Mouse (Mus musculus) MEL-GATA-1-ER (cell line): ENCODE data around the gene Ube3b.

ENCODE experiments used
- DNase-seq: peaks from one replicate; pipeline ENCODE4 v3.0.0-alpha.2; 2012; ENCODE audit warnings: low read depth; ENCODE audit errors: extremely low read depth

Ube3b gene

GRCm38 (mm10) chr5:114380209-114381012 is at the start of gene Ube3b, which contains the start of gene Kctd10:
TSS of gene Ube3b (plus strand) at chr5:114380607.
TSS of gene Kctd10 (minus strand) at chr5:114380508.
- DNase-seq: peak; percentile 91

- no peak for DNase-seq
Observed at GRCm38 (mm10) chr5:114342996-114343395, 37.4 kb upstream of the Ube3b start.

- no peak for DNase-seq
Observed at GRCm38 (mm10) chr5:114343612-114344011, 36.8 kb upstream of the Ube3b start.

- DNase-seq: peak; percentile 26
Observed at GRCm38 (mm10) chr5:114345538-114345937, 34.9 kb upstream of the Ube3b start.

- no peak for DNase-seq
Observed at GRCm38 (mm10) chr5:114347005-114347404, 33.4 kb upstream of the Ube3b start.

GRCm38 (mm10) chr5:114351490-114351889 is 28.9 kb upstream of the Ube3b start:
- no peak for DNase-seq

- peak; percentile 44 for DNase-seq
Observed at GRCm38 (mm10) chr5:114356250-114356935, 24.0 kb upstream of the Ube3b start.

GRCm38 (mm10) chr5:114356936-114357751 is 23.3 kb upstream of the Ube3b start:
- DNase-seq: no peak

GRCm38 (mm10) chr5:114358833-114359232 is 21.6 kb upstream of the Ube3b start:
- no peak for DNase-seq

- DNase-seq: no peak
Observed at GRCm38 (mm10) chr5:114359586-114359985, 20.8 kb upstream of the Ube3b start.

- DNase-seq: no peak
Observed at GRCm38 (mm10) chr5:114360968-114361367, 19.4 kb upstream of the Ube3b start.

- DNase-seq: no peak
Observed at GRCm38 (mm10) chr5:114365043-114365752, 15.2 kb upstream of the Ube3b start.

- no peak for DNase-seq
Observed at GRCm38 (mm10) chr5:114368121-114368520, 12.3 kb upstream of the Ube3b start.

GRCm38 (mm10) chr5:114368803-114369496 is 11.5 kb upstream of the Ube3b start:
- no peak for DNase-seq

GRCm38 (mm10) chr5:114369921-114370320 is 10.5 kb upstream of the Ube3b start:
- DNase-seq: no peak

GRCm38 (mm10) chr5:114370371-114370776 is 10.0 kb upstream of the Ube3b start:
- DNase-seq: no peak

- peak; percentile 74 for DNase-seq
Observed at GRCm38 (mm10) chr5:114371331-114371730, 9.1 kb upstream of the Ube3b start.

GRCm38 (mm10) chr5:114371731-114372473 is 8.5 kb upstream of the Ube3b start:
- no peak for DNase-seq

- DNase-seq: no peak
Observed at GRCm38 (mm10) chr5:114372565-114372964, 7.8 kb upstream of the Ube3b start.

GRCm38 (mm10) chr5:114373174-114373573 is 7.2 kb upstream of the Ube3b start:
- DNase-seq: no peak
